Mouse (Mus musculus): Measurements from ENCODE around the gene Ak5.

DNA sequence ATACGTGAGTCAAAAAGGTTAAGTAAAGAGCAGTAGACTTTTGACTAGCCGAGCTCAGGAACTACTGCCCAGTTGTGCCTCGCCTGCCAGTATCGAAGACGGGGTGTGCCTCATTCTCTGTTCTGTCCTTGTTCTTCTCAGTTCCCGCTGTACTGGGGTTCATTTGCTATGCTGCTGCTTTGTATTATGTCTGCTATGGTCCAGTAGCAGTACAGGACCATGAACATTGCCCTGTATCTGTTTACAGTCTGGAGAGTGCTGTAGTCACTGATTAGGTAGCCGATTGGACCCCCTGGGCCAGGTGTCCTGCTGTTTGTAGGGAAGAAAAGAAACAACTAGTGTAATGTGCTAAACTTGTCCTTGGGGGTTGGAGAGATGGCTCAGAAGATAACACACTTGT, 230.1 kb downstream of the Ak5 start:
- TF ChIP-seq CTCF (conservative IDR thresholded peaks at IDR 0.05; ENCODE audit: low read length) (no peak), POU5F1 (IDR thresholded peaks at IDR 0.05; ENCODE audit: borderline replicate concordance, low read length) (no peak)
